Mouse (Mus musculus): Measurements from ENCODE around the gene Zcchc14. TPM values are rescaled to one million over a fixed set of nuclear protein-coding genes. Genes with fewer than 3 reads are reported as not detected.

Gene Zcchc14
- total and polyA plus RNA-seq, 3 experiments: not detected

- TF ChIP-seq MAZ (IDR thresholded peaks at IDR 0.05; ENCODE audit: low read depth, low read length) (peak; percentile 45; the same call in 1 of the 2 replicates), HCFC1 (IDR thresholded peaks at IDR 0.05; ENCODE audit: low read depth, low read length) (peak; percentile 94), USF2 (conservative IDR thresholded peaks at IDR 0.05; ENCODE audit: low read depth, low read length) (peak; percentile 77), TCF12 (IDR thresholded peaks at IDR 0.05; ENCODE audit: low read depth, low read length) (peak; percentile 90), CTCF (conservative IDR thresholded peaks at IDR 0.05 in 1 of 2, IDR thresholded peaks at IDR 0.05 in 1 of 2; ENCODE audit: low read depth in 2 of 2, low read length in 2 of 2) (no peak), MEF2A (IDR thresholded peaks at IDR 0.05; ENCODE audit: borderline replicate concordance, low read depth, low read length) (no peak), TBP (conservative IDR thresholded peaks at IDR 0.05; ENCODE audit: low read depth, low read length) (peak; percentile 84), USF1 (IDR thresholded peaks at IDR 0.05; ENCODE audit: low read depth, low read length) (peak; percentile 88), UBTF (IDR thresholded peaks at IDR 0.05; ENCODE audit: low read depth, low read length) (no peak), RCOR1 (conservative IDR thresholded peaks at IDR 0.05; ENCODE audit: low read depth, low read length) (peak; percentile 99), SIN3A (IDR thresholded peaks at IDR 0.05; ENCODE audit: low read length) (peak; percentile 95), ETS1 (conservative IDR thresholded peaks at IDR 0.05; ENCODE audit: low read depth, low read length) (no peak), POLR2A (IDR thresholded peaks at IDR 0.05; ENCODE audit: low read depth, low read length) (peak; percentile 89), E2F4 (IDR thresholded peaks at IDR 0.05; ENCODE audit: insufficient replicate concordance, low read depth, low read length) (no peak), BHLHE40 (IDR thresholded peaks at IDR 0.05; ENCODE audit: low read depth, low read length) (peak; percentile 88)
These were observed 62.2 kb downstream of the Zcchc14 start, which contains the start of gene Map1lc3b (continued) for GRCm38 (mm10) chr8:121590203-121591177.

- peaks cover 13 to 35% of the 10 kb centered on the region in 2 experiments; a peak in 3 of 4 replicates for H3K4me1 ChIP-seq (ENCODE audit: control insufficient read depth in 1 of 2, insufficient read depth in 2 of 2)
- no peak overlapping the region for H3K9ac ChIP-seq (ENCODE audit: insufficient read depth, low read depth)
- H3K79me2 ChIP-seq (replicated peaks; ENCODE audit: control insufficient read depth, extremely low read depth, insufficient read depth, poor library complexity, severe bottlenecking): peaks cover 25% of the 10 kb centered on the region
- no peak overlapping the region for H3K4me3 ChIP-seq (replicated peaks in 1 of 3; ENCODE audit: low read depth in 2 of 3, low read length in 2 of 3, poor library complexity in 1 of 3)
- peaks cover 17 to 27% of the 10 kb centered on the region in 2 experiments for H3K36me3 ChIP-seq (replicated peaks in 1 of 2; ENCODE audit: control insufficient read depth in 1 of 2, insufficient read depth in 1 of 2, low read length in 1 of 2)
- no peak for DNase-seq (ENCODE audit: extremely low read depth)
- no peak overlapping the region for H3K27ac ChIP-seq (ENCODE audit: insufficient read depth, low read depth)
- no peak for TF ChIP-seq PAX5 (IDR thresholded peaks at IDR 0.05; ENCODE audit: low read length)
- TF ChIP-seq SMC3 (IDR thresholded peaks at IDR 0.05; ENCODE audit: low read depth, low read length): no peak
- TF ChIP-seq ETS1 (conservative IDR thresholded peaks at IDR 0.05; ENCODE audit: low read depth, low read length): no peak
- TF ChIP-seq SIN3A (IDR thresholded peaks at IDR 0.05; ENCODE audit: low read length): no peak
- dilution Hi-C loops (cut with MboI; ENCODE audit: extremely low pct_ligation_motif_present, extremely low pct_unique_long_range_greater_than_20kb, low sequenced_read_pairs): no loop called here
- in situ Hi-C loops (cut with MboI; ENCODE audit: low pct_ligation_motif_present, low pct_unique_long_range_greater_than_20kb, low sequenced_read_pairs): loop anchor here (10.0 to 25.0 kb wide), 2 partner anchors 356 to 848 kb away; partner anchors contain the start of genes Banp, Car5a, Cyba and Mvd
- no peaks in the 10 kb centered on the region for H3K27me3 ChIP-seq (replicated peaks)
- H3K9me3 ChIP-seq (replicated peaks; ENCODE audit: low read length): no peaks in the 10 kb centered on the region
- H3K4me2 ChIP-seq (ENCODE audit: insufficient read depth, low read depth, poor library complexity, severe bottlenecking): no peak overlapping the region
These were observed 63.4 kb downstream of the Zcchc14 start for GRCm38 (mm10) chr8:121589205-121589726.

Measured in CH12.LX (cell line).